Mouse (Mus musculus) gastrocnemius, postnatal 10 days (tissue): ENCODE measurements at regions not wholly inside any gene's neighbourhood (a gene's known extent, or its start where the extent isn't known, plus 50 kb on each side); places are given as distances from the start of the nearest gene placed in this dataset.

ENCODE experiments used
- DNase-seq: peaks from one replicate; pipeline ENCODE4 v3.0.0; 2021; ENCODE audit warnings: mixed read lengths

GRCm38 (mm10) chr3:101749841-101750240 lies 98.9 kb downstream of the Mab21l3 start:
- DNase-seq: no peak

DNA sequence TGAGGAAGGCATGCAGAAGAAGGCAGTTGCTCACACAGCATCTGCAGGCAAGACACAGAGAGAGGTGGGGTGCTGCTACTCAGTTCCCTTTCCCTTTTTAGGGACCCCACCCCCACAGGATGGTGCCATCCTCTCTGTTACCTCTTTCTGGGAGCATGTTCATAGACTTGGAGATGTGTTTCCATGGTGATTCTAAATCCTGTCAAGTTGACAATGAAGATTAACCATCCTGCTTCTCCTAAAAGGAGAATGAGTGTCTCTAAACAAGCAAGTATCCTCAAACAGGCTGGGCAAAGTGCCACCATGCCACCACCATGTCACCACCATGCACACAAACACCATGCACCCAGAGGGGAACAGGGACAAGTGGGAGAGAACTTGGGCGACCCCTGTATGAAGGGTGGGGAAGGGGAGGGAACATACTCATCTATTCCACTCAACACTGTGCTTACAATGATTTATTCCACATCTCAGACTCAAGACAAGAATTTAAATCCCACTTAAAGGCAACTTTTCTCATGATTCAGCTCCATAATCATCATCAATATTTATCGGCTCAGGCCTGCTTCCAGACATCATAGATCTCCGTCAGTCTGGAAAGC lies 99.6 kb downstream of the Mab21l3 start:
- no peak for DNase-seq

DNA sequence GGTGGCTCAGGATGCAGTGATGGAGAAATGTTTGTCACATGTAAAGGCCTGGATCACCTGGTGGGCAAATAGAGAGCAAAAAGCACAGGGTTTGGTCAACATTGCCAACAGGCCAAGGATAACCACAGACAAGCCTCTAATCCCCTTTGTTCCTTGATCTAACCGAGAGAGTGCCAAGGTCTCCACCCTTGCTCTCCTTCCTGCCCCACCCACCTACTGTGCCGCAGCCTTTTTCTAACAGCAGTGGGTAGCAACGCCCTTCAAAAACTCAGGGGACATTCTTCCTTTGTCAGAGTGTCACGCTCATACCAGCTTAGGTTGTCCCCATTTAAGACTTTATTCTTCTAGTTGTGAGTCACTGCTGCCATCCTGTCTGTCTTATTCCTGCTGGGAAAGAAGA lies 100.6 kb downstream of the Mab21l3 start:
- DNase-seq: no peak

DNA sequence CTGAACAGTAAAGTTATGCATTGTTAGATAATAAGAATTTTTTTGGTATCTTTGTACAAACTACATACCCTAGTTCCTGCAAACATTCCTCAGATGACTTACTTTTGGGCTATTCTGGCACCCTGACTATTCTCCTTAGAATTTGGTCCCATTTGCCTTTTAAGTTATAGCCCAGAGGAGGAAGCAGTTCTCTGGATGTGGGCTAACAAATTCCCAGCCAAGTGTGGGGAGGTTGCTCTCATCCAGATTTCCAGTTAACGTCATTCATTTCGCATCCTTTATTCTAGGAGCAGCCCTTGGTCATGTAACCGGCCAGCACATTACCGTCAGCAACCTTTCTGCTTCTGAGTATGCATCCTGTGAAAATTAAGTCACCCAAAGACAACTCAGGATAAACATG lies 107.9 kb downstream of the Mab21l3 start:
- no peak for DNase-seq

GRCm38 (mm10) chr3:101737197-101737596 lies 111.6 kb downstream of the Mab21l3 start:
- no peak for DNase-seq

- no peak for DNase-seq
Observed at GRCm38 (mm10) chr3:101729044-101729443, 119.7 kb downstream of the Mab21l3 start.

DNA sequence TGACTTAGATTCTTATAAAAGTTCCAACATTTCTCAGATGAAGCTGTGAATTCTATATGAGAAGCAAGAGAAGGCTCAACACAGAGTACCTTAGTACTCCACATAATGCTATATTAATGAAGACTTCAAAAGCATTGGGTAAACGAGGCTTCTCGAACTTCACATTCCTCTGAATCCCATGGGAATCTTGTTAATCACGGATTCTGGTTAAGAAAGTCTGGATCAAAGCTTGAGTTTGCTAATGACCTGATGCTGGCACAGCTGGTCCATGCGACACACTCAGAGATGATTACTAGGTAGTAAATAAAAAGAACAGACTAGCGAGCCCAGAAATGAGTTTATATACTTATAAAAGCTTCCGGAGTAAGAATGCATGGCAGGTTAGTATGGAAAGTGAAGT lies 118.4 kb upstream of the Atp1a1 start:
- DNase-seq: no peak

GRCm38 (mm10) chr3:101722001-101722400 lies 117.5 kb upstream of the Atp1a1 start:
- no peak for DNase-seq

DNA sequence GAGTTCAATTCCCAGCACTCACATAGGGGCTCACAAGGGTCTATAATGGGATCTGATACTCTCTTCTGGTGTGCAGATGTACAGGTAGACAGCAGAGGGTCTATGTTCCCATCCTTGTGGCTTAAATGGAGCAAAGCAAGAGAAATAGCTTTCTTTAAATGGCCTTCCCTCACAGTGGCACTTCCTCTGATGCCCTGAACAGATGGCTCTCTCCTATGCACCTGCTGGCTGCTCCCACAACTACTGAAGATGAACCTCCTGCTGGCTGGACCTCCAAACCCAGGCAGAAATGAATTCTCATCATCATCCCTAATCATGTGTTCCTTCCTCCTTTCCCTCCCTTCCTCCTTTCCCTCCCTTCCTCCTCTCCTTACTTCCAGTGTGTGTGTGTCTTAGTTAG lies 110.9 kb upstream of the Atp1a1 start:
- no peak for DNase-seq

DNA sequence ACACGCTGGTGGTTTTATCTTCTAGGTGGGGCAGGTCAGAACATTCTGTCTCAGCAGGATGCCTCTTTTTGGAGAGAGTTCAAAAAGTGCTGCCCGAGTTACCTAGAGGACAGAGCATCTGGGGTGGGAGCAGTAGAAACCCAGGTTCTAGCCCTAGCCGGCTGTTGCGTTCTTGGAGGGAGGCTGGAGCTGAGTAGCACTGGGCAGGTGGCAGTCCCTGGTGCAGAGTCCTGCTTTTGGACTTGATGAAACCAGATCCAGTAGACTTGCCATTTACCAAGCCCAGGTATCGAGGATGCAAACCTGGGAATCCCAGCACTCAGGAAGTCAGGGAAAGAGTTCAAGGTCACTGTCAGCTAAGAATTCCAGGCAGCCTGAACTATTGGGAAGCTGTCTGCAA lies 110.3 kb upstream of the Atp1a1 start:
- DNase-seq: no peak

DNA sequence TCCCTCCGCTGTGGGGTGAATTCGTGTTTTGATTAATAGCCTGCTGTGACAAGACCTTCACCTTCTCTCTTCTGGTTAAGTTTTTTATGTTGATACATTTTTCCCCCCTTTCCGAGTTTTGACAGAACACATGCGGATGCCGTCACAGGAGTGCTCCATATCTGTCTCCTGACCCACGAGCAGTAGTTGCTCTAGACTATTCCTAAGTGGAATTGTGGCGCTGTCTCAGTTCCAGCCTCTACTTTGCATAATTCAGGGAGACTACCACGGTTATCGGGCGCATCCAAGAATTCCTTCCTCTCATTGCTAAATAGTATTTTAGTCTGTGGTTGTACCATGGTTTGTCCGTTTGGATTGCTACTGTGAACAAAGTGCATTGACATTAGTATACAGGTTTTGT lies 109.2 kb upstream of the Atp1a1 start:
- DNase-seq: no peak

DNA sequence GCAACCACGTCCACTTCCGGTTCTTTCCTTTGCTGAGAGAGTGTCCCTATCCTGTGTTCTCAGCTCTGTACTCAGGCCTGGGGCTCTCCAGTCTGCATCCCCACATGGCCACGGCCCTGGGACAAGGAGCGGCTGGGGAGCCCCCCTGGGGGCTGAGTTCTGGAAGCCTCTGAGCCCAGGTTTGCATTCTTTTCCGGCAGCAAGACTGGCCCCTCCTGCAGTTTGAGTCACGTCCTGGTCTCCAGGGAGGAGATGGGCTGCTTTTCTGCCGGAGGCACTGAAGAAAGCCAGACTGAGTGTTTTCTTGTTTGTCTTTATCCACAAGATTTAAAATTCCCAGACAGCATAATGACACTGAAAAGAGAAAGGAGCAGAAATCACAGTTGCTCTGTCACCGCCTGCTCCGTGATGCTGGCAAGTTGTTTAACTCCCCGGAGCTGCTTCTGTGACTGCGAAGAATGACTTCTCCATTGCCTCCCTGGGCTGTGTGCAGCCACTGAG lies 108.7 kb upstream of the Atp1a1 start:
- DNase-seq: peak; percentile 32

- no peak for DNase-seq
Observed at GRCm38 (mm10) chr3:101712666-101713065, 108.2 kb upstream of the Atp1a1 start.

GRCm38 (mm10) chr3:101711594-101712171 lies 107.2 kb upstream of the Atp1a1 start:
- DNase-seq: peak; percentile 16

GRCm38 (mm10) chr3:101709379-101709970 lies 105.0 kb upstream of the Atp1a1 start:
- no peak for DNase-seq

DNA sequence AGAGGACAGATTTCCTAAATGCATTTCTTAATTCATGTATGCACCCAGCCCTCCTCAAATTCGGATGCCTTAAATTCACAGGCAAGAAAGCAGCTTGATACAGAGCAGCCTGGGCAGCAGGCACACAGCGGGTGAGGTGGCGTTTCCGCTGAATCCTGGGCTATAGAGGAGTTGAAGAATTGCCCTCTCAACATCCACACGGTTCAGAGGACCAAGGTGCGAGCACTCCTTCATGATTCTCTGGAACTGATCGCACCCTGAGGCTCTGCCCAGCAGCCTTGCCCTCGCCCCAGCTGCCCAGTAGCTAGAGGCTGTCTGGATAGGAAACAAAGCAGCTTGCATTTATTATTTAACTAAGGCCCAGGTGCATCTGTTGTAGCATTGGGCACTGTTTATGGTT lies 104.3 kb upstream of the Atp1a1 start:
- no peak for DNase-seq

- DNase-seq: no peak
Observed at GRCm38 (mm10) chr3:101704919-101705318, 100.4 kb upstream of the Atp1a1 start.

- DNase-seq: no peak
Observed at GRCm38 (mm10) chr3:101704326-101704725, 99.8 kb upstream of the Atp1a1 start.

- no peak for DNase-seq
Observed at GRCm38 (mm10) chr3:101701763-101702173, 97.3 kb upstream of the Atp1a1 start.

GRCm38 (mm10) chr3:101700974-101701610 lies 96.6 kb upstream of the Atp1a1 start:
- no peak for DNase-seq

GRCm38 (mm10) chr3:101699929-101700681 lies 95.6 kb upstream of the Atp1a1 start:
- no peak for DNase-seq

GRCm38 (mm10) chr3:101696832-101697231 lies 92.3 kb upstream of the Atp1a1 start:
- DNase-seq: no peak

GRCm38 (mm10) chr3:101694311-101694710 lies 89.8 kb upstream of the Atp1a1 start:
- DNase-seq: no peak
